ENCODE assay signal across 8 mouse cellular contexts in the genomic region with DNA sequence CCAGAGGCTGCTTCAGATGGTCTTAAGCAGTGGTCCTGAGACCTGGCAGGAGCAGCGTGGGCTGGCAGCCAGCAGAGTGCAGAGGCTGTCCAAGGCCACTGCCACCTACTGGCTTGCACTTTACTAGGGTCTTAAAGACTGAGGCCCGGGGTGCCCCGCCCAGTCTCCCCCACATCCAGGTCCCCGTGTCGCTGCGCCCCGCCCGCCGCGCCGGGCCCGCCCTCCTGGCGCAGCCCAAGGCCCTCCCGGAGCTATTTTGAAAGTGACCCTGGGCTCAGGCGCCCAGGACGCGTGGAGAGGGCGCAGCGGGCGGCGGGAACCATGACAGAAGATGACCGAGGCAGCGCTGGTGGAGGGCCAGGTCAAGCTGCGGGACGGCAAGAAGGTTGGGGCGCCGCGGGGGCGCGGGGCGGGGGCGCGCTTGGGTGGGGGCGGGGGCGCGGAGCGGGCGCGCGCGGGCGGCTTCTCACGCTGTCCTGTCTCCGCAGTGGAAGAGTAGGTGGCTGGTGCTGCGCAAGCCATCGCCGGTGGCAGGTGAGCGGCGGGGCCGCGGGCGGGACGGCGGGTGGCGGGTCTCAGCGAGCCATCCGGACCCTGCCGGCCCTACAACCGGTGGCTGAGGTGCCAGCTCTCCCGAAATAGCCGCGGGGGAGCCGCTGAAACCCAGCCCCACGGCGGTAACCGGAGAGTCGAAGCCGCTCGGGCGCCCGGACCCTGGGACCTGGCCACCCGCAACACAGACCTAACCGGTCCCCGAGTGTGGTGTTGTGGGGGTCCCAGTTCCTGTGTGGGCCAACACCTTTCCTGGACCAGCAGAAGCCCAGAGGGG. TPM values are rescaled to one million over a fixed set of nuclear protein-coding genes. Genes with fewer than 3 reads are reported as not detected.
DNase-seq lines count a peak whose midpoint lies in the region; ATAC-seq lines count a peak whose summit lies in the region.

Gene Dok7 (plus strand): TSS at position 163 of the 829 bp plus-strand sequence.

- peak within 1 kb of the TSS; percentile 87 for H3K9ac ChIP-seq in heart, embryonic 13.5 days
- peak within 1 kb of the TSS; percentile 39 for H3K9ac ChIP-seq in liver, embryonic 13.5 days
- peak within 1 kb of the TSS; percentile 83 for H3K9ac ChIP-seq in neural tube, embryonic 13.5 days

- peak within 1 kb of the TSS; percentile 65 for H3K27ac ChIP-seq in forebrain, embryonic 10.5 days
- peak within 1 kb of the TSS; percentile 72 for H3K27ac ChIP-seq in heart, embryonic 13.5 days (replicated peaks)
- no peak within 1 kb of the TSS for H3K27ac ChIP-seq in liver, embryonic 13.5 days
- peak within 1 kb of the TSS; percentile 46 for H3K27ac ChIP-seq in neural tube, embryonic 13.5 days (replicated peaks)

- no peaks in the 10 kb centered on the region for H3K36me3 ChIP-seq in megakaryocyte, embryonic 14.5 days (replicated peaks; ENCODE audit: low read length)
- no peaks in the 10 kb centered on the region for H3K36me3 ChIP-seq in forebrain, embryonic 10.5 days (replicated peaks)
- H3K36me3 ChIP-seq in heart, embryonic 13.5 days = no peaks in the 10 kb centered on the region
- H3K36me3 ChIP-seq in liver, embryonic 13.5 days = no peaks in the 10 kb centered on the region
- no peaks in the 10 kb centered on the region for H3K36me3 ChIP-seq in neural tube, embryonic 13.5 days

- 2% methylated on average over 72 of the region's 74 CpGs for WGBS in forebrain, embryonic 10.5 days
- WGBS in heart, embryonic 13.5 days = 1% methylated on average over 63 of the region's 74 CpGs
- WGBS in liver, embryonic 13.5 days (ENCODE audit: insufficient replicate concordance) = 2% methylated on average over 66 of the region's 74 CpGs
- under 1% methylated on average over 72 of the region's 74 CpGs for WGBS in neural tube, embryonic 13.5 days

- no peaks in the 10 kb centered on the region for H3K9me3 ChIP-seq in megakaryocyte, embryonic 14.5 days
- no peaks in the 10 kb centered on the region for H3K9me3 ChIP-seq in forebrain, embryonic 10.5 days
- H3K9me3 ChIP-seq in heart, embryonic 13.5 days = no peaks in the 10 kb centered on the region
- H3K9me3 ChIP-seq in liver, embryonic 13.5 days (replicated peaks) = no peaks in the 10 kb centered on the region
- no peaks in the 10 kb centered on the region for H3K9me3 ChIP-seq in neural tube, embryonic 13.5 days

- DNase-seq in forebrain, embryonic 10.5 days (ENCODE audit: extremely low spot score, low spot score) = peak; percentile 33
- peak; percentile 71 for DNase-seq in kidney, postnatal 10 days
- no peak for DNase-seq in liver, embryonic 13.5 days
- DNase-seq in thymus, postnatal 25 days = peak; percentile 64

- H3K4me1 ChIP-seq in megakaryocyte, embryonic 14.5 days = peaks cover 56% of the 10 kb centered on the region
- H3K4me1 ChIP-seq in forebrain, embryonic 10.5 days = peaks cover 24% of the 10 kb centered on the region
- peaks cover 36% of the 10 kb centered on the region for H3K4me1 ChIP-seq in heart, embryonic 13.5 days
- H3K4me1 ChIP-seq in liver, embryonic 13.5 days (replicated peaks) = peaks cover 11% of the 10 kb centered on the region; the same call in 1 of the 2 replicates
- peaks cover 37% of the 10 kb centered on the region for H3K4me1 ChIP-seq in neural tube, embryonic 13.5 days (replicated peaks)

- peak within 1 kb of the TSS; percentile 89 for H3K4me2 ChIP-seq in heart, embryonic 13.5 days
- peak within 1 kb of the TSS; percentile 68 for H3K4me2 ChIP-seq in liver, embryonic 13.5 days
- peak within 1 kb of the TSS; percentile 94 for H3K4me2 ChIP-seq in neural tube, embryonic 13.5 days

- peaks cover 87% of the 10 kb centered on the region for H3K27me3 ChIP-seq in megakaryocyte, embryonic 14.5 days (replicated peaks)
- peaks cover 65% of the 10 kb centered on the region for H3K27me3 ChIP-seq in forebrain, embryonic 10.5 days (ENCODE audit: poor library complexity, severe bottlenecking)
- H3K27me3 ChIP-seq in heart, embryonic 13.5 days (replicated peaks) = peaks cover 51% of the 10 kb centered on the region
- peaks cover 71% of the 10 kb centered on the region for H3K27me3 ChIP-seq in liver, embryonic 13.5 days
- peaks cover 35% of the 10 kb centered on the region for H3K27me3 ChIP-seq in neural tube, embryonic 13.5 days

- peak within 1 kb of the TSS; percentile 92 for H3K4me3 ChIP-seq in megakaryocyte, embryonic 14.5 days (replicated peaks)
- peak within 1 kb of the TSS; percentile 70 for H3K4me3 ChIP-seq in forebrain, embryonic 10.5 days
- H3K4me3 ChIP-seq in heart, embryonic 13.5 days = peak within 1 kb of the TSS; percentile 69
- H3K4me3 ChIP-seq in liver, embryonic 13.5 days (replicated peaks) = peak within 1 kb of the TSS; percentile 52
- H3K4me3 ChIP-seq in neural tube, embryonic 13.5 days = peak within 1 kb of the TSS; percentile 57

- no peak for ATAC-seq in megakaryocyte, adult 5-6 weeks (ENCODE audit: poor library complexity, severe bottlenecking)
- ATAC-seq in heart, embryonic 13.5 days (ENCODE audit: extremely low read depth, insufficient number of reproducible peaks, low FRiP score, low TSS enrichment) = peak; percentile 43; the same call in 1 of the 2 replicates
- ATAC-seq in liver, embryonic 13.5 days (ENCODE audit: low read depth) = no peak
- peak; percentile 82 for ATAC-seq in neural tube, embryonic 13.5 days (ENCODE audit: low read depth)

RNA-seq across cellular contexts. Expression of gene Dok7, which starts in this region (rescaled TPM):
- 1.1 and 4.5 TPM in 2 replicates for polyA plus RNA-seq in megakaryocyte, embryonic 14.5 days (2012; ENCODE audit: insufficient read depth, low replicate concordance)
- not detected in 2 replicates for total RNA-seq in megakaryocyte, adult 5-6 weeks (2015)
- total RNA-seq in megakaryocyte, adult 5-6 weeks (2017) = not detected in 2 replicates
- 0.12 and 0.38 TPM in 2 replicates for polyA plus RNA-seq in forebrain, embryonic 10.5 days (2016; fragmentation: Nextera tagmentation; extraction: Ambion mirVana)
- 8.0 and 8.5 TPM in 2 replicates for polyA plus RNA-seq in heart, embryonic 13.5 days (2015; fragmentation: Nextera tagmentation; extraction: Ambion mirVana)
- polyA plus RNA-seq in liver, embryonic 13.5 days (2015; fragmentation: Nextera tagmentation; extraction: Ambion mirVana) = 0.13 and 0.16 TPM in 2 replicates
- 3.7 and 4.5 TPM in 2 replicates for polyA plus RNA-seq in neural tube, embryonic 13.5 days (2015; fragmentation: Nextera tagmentation; extraction: Ambion mirVana)

Comparison
In these comparisons a context has a peak if more than half of its experiments do, and no peak if none do; other contexts are left out.
1. Peak in DNase-seq, H3K4me3 ChIP-seq and H3K27ac ChIP-seq in forebrain, embryonic 10.5 days; RNA of the gene not detected or under 1 TPM.
2. ATAC-seq: peak in heart, embryonic 13.5 days (single experiment) and neural tube, embryonic 13.5 days (single experiment); none in megakaryocyte, adult 5-6 weeks (single experiment) and liver, embryonic 13.5 days (single experiment).
3. Peak in every context shown above with its lines, with median percentiles within 50 percentile points of each other: H3K4me3 ChIP-seq, H3K4me2 ChIP-seq and H3K9ac ChIP-seq.